Mouse (Mus musculus) gastrocnemius, postnatal 10 days (tissue): Measurements from ENCODE around the gene Hid1. TPM values are rescaled to one million over a fixed set of nuclear protein-coding genes. Genes with fewer than 3 reads are reported as not detected.

Experiments used
- DNase-seq: peaks from one replicate; pipeline ENCODE4 v3.0.0; 2021; ENCODE audit warnings: mixed read lengths
- total RNA-seq, 2 experiments: library from RNA; stranded (reverse); gene quantifications; 2 replicates each; pipeline ENCODE4 v1.2.3; 2021

Hid1 gene
- total RNA-seq, 2 experiments from 2014 or later = 5.7 to 6.1 TPM

GRCm38 (mm10) chr11:115374695-115375425, 7.3 kb upstream of the Hid1 start:
- no peak for DNase-seq

DNA sequence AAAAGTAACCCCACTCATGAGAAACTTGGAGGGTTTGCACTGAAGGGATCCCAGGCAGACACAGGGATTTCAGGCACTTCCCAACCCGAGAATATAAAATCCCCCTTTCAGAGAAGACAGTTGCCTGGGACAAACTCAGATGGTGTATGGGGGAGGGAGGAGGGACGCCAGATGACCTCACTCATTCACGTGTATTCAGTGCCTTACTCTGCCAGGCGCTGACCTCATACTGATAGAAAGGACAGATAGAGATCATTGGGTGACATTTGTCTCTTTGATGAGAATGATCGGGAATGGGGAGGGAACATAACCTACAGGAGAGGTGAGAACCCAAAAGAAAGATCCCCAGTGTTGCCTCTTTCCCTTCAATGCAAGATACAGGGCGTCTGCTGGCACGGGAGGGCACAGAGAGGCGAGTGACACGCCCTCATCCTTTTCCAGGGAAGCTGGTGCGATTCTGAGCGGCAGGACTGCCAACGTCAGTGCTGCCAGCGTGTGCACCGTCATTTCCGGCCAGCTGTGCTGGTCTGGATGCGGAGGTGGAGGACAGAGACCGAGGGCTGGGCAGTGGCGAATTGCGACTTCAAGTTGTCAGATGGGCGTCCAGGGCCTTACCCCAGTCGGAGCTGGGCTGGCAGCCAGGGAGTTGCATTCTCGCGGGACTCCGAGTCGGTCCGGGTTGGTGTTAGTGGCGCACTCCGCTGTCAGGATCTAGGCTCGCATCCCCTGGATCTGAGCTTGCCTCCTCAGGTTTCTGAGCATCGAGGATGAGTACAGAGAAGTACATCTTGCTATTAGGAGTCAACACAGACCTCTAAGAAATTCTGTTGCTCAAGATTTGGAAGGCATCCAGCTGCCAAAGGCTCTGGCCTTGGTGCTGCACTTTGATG, 6.5 kb upstream of the Hid1 start:
- DNase-seq = peak; percentile 83

- DNase-seq = no peak
These were observed 5.2 kb upstream of the Hid1 start for GRCm38 (mm10) chr11:115372737-115373136.

DNA sequence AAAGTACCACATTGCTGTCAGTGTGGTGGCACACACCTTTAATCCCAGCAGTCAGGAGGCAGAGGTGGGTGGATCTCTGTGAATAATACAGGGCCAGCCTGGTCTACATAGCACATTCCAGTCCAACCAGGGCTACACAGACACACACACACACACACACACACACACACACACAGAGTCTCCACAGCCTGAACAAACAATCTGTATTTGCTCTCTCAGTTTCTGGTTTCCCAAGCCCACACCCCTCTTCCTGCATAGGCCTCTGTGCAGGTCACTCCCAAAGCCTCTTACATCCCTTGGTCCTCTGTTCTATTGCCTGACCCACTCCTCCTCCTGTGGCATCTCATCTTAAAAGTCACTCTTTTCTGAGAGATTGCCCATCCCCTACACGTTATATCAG, 4.5 kb upstream of the Hid1 start:
- no peak for DNase-seq

- no peak for DNase-seq
These were observed 3.8 kb upstream of the Hid1 start for GRCm38 (mm10) chr11:115371354-115371753.

DNA sequence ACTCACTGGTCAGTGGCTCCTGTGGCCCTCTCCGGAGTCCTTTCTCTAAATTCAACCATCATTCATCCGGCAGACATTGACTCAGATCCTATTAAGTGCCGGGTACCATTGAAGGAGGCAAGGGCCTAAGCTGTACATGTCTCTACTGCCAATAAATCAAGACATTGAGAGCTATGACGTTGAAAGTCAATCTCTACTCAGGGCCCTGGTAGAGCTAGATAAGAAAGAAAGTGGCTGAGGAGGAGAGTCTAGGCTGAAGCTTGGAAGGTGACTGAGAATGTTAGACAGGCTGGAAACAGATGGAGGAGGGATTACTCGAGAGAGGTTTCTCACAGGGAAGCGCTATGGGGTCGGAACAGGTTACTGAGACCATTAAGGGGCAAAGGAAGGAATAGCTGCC, 2.8 kb upstream of the Hid1 start:
- DNase-seq = no peak

GRCm38 (mm10) chr11:115366706-115367394, 706 bp downstream of the Hid1 start:
- no peak for DNase-seq

GRCm38 (mm10) chr11:115366039-115366705, 1.4 kb downstream of the Hid1 start:
- DNase-seq = no peak

DNA sequence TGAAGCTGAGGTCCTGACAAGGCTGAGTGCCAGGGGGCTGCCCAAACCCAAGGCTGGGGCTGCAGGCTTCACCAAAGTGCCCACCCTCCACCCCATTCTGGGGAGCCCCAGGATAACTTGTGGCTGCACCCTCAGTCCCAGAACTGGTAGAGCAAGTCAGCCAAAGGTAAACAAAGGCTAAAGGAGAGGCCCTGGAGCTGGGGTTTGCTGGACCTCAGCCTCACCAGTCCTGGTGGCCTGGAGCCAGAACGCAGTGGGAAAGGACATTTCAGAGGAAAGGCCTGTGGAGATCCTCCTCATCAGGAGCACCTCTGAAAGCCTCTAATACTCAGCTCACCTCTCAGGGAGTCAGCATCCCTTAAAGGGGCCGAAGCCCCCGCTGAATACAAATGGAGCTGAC, 3.4 kb downstream of the Hid1 start:
- DNase-seq = no peak

GRCm38 (mm10) chr11:115359726-115360125, 7.8 kb downstream of the Hid1 start:
- DNase-seq = no peak

DNA sequence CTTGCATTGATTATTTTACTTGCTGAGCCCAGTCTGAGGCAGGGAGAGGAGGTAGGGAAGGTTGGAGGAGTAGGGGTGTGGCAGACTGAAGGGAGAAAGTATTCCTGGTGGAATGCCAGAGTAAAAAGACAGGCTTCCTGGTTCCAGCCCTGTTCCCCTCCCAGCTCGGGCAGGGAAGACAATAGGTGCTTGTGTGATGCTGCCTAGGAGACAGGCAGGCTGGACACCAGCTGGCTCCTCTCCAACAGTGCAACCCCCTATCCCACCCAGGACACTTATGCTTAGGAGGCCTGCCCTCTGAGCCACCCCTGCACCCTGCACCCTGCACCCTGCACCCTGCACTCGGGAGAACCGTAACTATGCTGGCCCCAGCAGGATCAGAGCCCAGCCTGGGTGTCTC, 8.3 kb downstream of the Hid1 start:
- DNase-seq = no peak

- peak; percentile 75 for DNase-seq
These were observed 9.1 kb downstream of the Hid1 start for GRCm38 (mm10) chr11:115358468-115358867.

DNA sequence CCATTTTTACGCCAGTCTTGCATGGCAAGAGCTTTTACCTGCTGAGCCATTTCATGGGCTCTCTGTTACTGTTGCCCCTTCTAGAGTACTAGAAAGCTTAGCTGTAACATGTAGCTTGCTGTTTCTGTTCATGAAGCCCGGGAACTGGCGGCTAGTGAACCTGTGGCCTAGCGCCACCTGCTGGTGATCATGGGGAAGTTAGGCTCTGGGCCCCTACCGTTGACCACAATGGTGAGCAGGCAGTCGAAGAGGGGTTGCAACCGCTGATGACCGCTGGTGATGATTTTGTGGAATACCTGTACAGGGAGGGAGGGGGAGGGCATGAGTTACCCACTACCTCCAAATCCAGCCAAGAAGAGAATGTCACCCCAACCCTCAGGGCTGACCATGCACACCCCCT, 13.4 kb downstream of the Hid1 start:
- peak; percentile 78 for DNase-seq

- DNase-seq = no peak
These were observed 14.2 kb downstream of the Hid1 start for GRCm38 (mm10) chr11:115353375-115353774.

DNA sequence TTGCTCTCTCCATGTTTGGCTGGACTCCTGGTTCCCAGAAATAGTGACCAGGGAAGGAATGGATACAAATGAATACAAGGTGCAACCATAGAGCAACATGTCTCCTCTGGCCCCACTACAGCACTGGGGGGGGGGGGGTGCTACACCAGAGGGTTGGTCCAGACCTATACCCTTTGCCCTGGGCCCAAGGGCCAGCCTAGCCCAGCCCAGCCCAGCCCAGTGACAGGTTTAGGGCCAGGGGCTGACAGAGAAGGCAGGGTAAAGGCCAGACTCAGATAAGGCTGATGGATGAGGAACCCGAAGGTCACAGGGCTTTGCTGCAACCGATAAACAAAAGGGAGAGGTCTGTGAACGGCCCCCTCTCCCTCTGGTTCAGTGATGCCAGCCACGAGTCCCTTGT, 17.6 kb downstream of the Hid1 start:
- no peak for DNase-seq

DNA sequence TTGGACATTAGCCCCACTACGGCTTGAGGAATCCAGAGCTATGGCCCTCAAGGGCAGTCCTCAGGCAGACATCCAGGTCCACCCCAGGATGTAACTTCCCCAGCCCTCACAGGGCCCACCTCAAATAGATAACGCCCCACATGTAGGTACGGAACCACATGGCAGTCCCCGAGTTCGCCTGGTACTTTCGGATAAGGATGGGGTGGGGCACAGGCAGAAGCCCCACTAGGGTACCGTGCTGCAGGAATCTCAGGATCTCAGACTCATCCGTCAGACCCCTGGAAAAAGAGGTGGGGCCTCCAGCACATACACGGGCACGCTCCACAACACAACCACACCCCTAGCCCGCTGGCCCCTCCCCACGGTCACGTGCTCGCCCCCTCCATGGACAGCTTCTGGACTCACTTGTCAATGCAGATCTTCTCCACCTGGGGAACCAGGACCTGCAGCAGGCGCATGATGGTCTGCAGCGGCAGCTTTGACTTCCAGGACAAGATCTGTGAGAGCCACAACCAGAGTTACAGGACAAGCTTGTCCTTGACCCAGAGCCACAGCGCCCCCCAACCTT, 18.8 kb downstream of the Hid1 start:
- DNase-seq = no peak

- DNase-seq = no peak
These were observed 22.0 kb downstream of the Hid1 start for GRCm38 (mm10) chr11:115345515-115345914.

- DNase-seq = no peak
These were observed 22.6 kb downstream of the Hid1 start for GRCm38 (mm10) chr11:115344967-115345366.

DNA sequence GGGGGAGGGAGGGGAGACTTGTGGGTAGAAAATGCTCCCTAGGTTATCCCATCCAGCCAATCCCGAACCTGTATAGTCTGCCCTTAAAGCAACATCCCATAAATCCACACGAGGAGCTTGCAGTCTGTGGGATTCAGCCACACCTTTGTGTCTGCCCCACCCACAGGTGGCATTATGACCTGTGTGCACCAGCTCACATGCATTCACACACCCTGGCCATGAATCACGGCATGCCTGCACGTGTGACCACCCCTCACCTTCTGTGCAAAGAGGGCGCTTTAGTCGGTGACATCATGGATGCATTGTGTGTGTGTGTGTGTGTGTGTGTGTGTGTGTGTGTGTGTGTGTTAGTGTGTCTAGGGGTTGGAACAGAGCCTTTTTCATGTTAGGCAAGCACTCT, 25.7 kb downstream of the Hid1 start:
- no peak for DNase-seq

GRCm38 (mm10) chr11:115341246-115341645, 26.3 kb downstream of the Hid1 start:
- no peak for DNase-seq

DNA sequence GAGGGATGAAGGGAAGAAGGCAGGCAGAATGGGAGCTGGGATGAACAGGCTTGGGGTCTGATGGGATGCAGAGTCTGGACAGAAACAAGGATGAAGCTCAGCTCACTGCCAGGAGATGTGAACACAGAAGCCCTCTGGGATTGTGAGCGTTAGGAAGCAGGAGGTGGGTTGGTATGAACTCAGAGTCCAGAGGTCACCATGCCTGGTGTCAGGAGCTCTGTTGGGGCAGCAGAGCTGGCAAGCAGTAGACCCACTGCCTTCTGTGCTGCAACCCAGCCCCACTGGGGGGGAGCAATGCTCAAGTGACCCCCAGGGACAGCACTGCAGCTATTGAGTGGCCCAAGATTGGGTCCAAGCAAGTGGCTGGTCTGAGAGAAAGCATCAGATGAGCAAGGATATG, 29.7 kb downstream of the Hid1 start:
- no peak for DNase-seq

- DNase-seq = no peak
These were observed 30.2 kb downstream of the Hid1 start for GRCm38 (mm10) chr11:115337350-115337749.
